Mouse (Mus musculus) liver, postnatal 0 days (tissue): ENCODE data around the gene Ptprs. TPM values are rescaled to one million over a fixed set of nuclear protein-coding genes. Genes with fewer than 3 reads are reported as not detected.
A peak's percentile ranks its signal among the peaks of the same experiment; 100 is the strongest.

Experiments used
- ATAC-seq: fragments of 200-750 bp; cut with Nextera tagmentation; 2 replicates; pipeline ENCODE4 v1.8.0; 2017; ENCODE audit warnings: mild to moderate bottlenecking, moderate library complexity
- DNase-seq: peaks from one replicate; pipeline ENCODE4 v3.0.0-alpha.2; 2016
- H3K27ac ChIP-seq: fragments of 300-500 bp; sonication (generic); 2 replicates; pipeline ENCODE4 v1.5.1; 2014; ENCODE audit warnings: antibody characterized with exemption, moderate library complexity, mild to moderate bottlenecking, low read depth
- H3K27me3 ChIP-seq: fragments of 300-500 bp; sonication (generic); 2 replicates; pipeline ENCODE4 v1.6.1; 2014; ENCODE audit warnings: low read length, control low read depth, mixed read lengths; ENCODE audit not compliant: insufficient read depth
- H3K36me3 ChIP-seq: fragments of 300-500 bp; sonication (generic); replicated peaks from 2 replicates; pipeline ENCODE4 v1.6.1; 2014; ENCODE audit warnings: mild to moderate bottlenecking, control low read depth, low read length, moderate library complexity, mixed read lengths; ENCODE audit not compliant: insufficient read depth
- H3K4me1 ChIP-seq: fragments of 300-500 bp; sonication (generic); 2 replicates; pipeline ENCODE4 v1.6.1; 2014; ENCODE audit warnings: antibody characterized with exemption, mild to moderate bottlenecking, control low read depth; ENCODE audit not compliant: insufficient read depth
- H3K4me2 ChIP-seq: fragments of 300-500 bp; sonication (generic); 2 replicates; pipeline ENCODE4 v1.6.1; 2014; ENCODE audit warnings: low read depth, mild to moderate bottlenecking, low read length, moderate library complexity, mixed read lengths
- H3K4me3 ChIP-seq: fragments of 300-500 bp; sonication (generic); 2 replicates; pipeline ENCODE4 v1.5.1; 2014; ENCODE audit warnings: low read depth, low read length
- H3K9ac ChIP-seq: fragments of 300-500 bp; sonication (generic); replicated peaks from 2 replicates; pipeline ENCODE4 v1.6.1; 2014; ENCODE audit warnings: mild to moderate bottlenecking, moderate library complexity
- H3K9me3 ChIP-seq: fragments of 300-500 bp; sonication (generic); 2 replicates; pipeline ENCODE4 v1.6.1; 2016; ENCODE audit warnings: mild to moderate bottlenecking, control low read depth, low read length, mixed read lengths
- CTCF ChIP-seq: sonication (generic); IDR thresholded peaks from 2 replicates; pipeline ENCODE4 v1.5.1; 2016; ENCODE audit warnings: antibody characterized with exemption, low read depth
- EP300 ChIP-seq: IDR thresholded peaks from 2 replicates; pipeline ENCODE4 v1.6.1; 2016; ENCODE audit warnings: antibody characterized with exemption, low read depth, mild to moderate bottlenecking
- WGBS: fragments of 180-500 bp; shearing (Covaris S2); extraction: QIAGEN DNeasy Blood & Tissue Kit; methylation state at CpG from one replicate; pipeline ENCODE4 v1.1.7; 2014; ENCODE audit not compliant: insufficient replicate concordance; 5-methylcytosine and 5-hydroxymethylcytosine counted together
- polyA plus RNA-seq: library from polyadenylated mRNA; unstranded; fragments of >200 nt; fragmentation: Nextera tagmentation; extraction: Ambion mirVana; gene quantifications from 2 replicates; pipeline ENCODE4 v1.2.1, GENCODE M21; 2015

Gene Ptprs
- polyA plus RNA-seq, 1 experiment from 2014 or later, result 3.4 TPM

GRCm38 (mm10) chr17:56447716-56448115 lies 28.6 kb downstream of the Ptprs start:
- no peak for ATAC-seq
- peaks cover 10% of the 10 kb centered on the region; the same call in 1 of the 2 replicates for H3K4me1 ChIP-seq

GRCm38 (mm10) chr17:56445397-56445796 lies 30.9 kb downstream of the Ptprs start:
- 84% methylated on average over 14 of the region's 14 CpGs for WGBS
- no peak for ATAC-seq

More at GRCm38 (mm10) chr17:56447716-56448115, 28.6 kb downstream of the Ptprs start:
- TF ChIP-seq EP300, result no peak
- TF ChIP-seq CTCF, result no peak
- no peak overlapping the region for H3K4me2 ChIP-seq
- H3K27ac ChIP-seq, result no peak overlapping the region
- H3K36me3 ChIP-seq, result 0 out of 2 replicates have a peak, but pooled peaks cover 2% of the 10 kb centered on the region
- H3K4me3 ChIP-seq, result no peak overlapping the region
- WGBS, result 79% methylated on average over 2 of the region's 2 CpGs
- H3K9ac ChIP-seq, result no peak overlapping the region
- no peak for DNase-seq
- H3K27me3 ChIP-seq, result no peaks in the 10 kb centered on the region
- no peaks in the 10 kb centered on the region for H3K9me3 ChIP-seq

GRCm38 (mm10) chr17:56444771-56445170 lies 31.5 kb downstream of the Ptprs start:
- H3K9ac ChIP-seq, result no peak overlapping the region
- WGBS, result 63% methylated on average over 3 of the region's 3 CpGs
- DNase-seq, result no peak

More at GRCm38 (mm10) chr17:56445397-56445796, 30.9 kb downstream of the Ptprs start:
- DNase-seq, result no peak
- H3K4me2 ChIP-seq, result no peak overlapping the region
- no peaks in the 10 kb centered on the region for H3K9me3 ChIP-seq
- no peak overlapping the region for H3K4me3 ChIP-seq
- H3K27me3 ChIP-seq, result no peaks in the 10 kb centered on the region
- TF ChIP-seq CTCF (no peak), EP300 (no peak)
- no peaks in the 10 kb centered on the region for H3K36me3 ChIP-seq
- H3K4me1 ChIP-seq, result peaks cover 11% of the 10 kb centered on the region; the same call in 1 of the 2 replicates
- H3K27ac ChIP-seq, result no peak overlapping the region
- no peak overlapping the region for H3K9ac ChIP-seq

GRCm38 (mm10) chr17:56443341-56443795 lies 32.9 kb downstream of the Ptprs start:
- no peak overlapping the region for H3K4me3 ChIP-seq
- TF ChIP-seq EP300 (no peak), CTCF (0 out of 2 replicates have a peak, but pooled peaks have one; percentile 5)
- peak overlapping the region; percentile 35; the same call in 1 of the 2 replicates for H3K4me2 ChIP-seq
- no peaks in the 10 kb centered on the region for H3K27me3 ChIP-seq
- no peaks in the 10 kb centered on the region for H3K36me3 ChIP-seq
- no peak overlapping the region; the same call in 1 of the 2 replicates for H3K9ac ChIP-seq
- no peaks in the 10 kb centered on the region for H3K9me3 ChIP-seq
- H3K27ac ChIP-seq, result peak overlapping the region; percentile 57
- WGBS, result 30% methylated on average over 5 of the region's 5 CpGs
- DNase-seq, result peak; percentile 61
- peaks cover 11% of the 10 kb centered on the region; the same call in 1 of the 2 replicates for H3K4me1 ChIP-seq
- peak; percentile 79 for ATAC-seq

More at GRCm38 (mm10) chr17:56444771-56445170, 31.5 kb downstream of the Ptprs start:
- Histone ChIP-seq H3K27ac (no peak overlapping the region), H3K4me3 (no peak overlapping the region), H3K4me1 (peaks cover 11% of the 10 kb centered on the region; the same call in 1 of the 2 replicates), H3K9me3 (no peaks in the 10 kb centered on the region), H3K27me3 (no peaks in the 10 kb centered on the region), H3K36me3 (no peaks in the 10 kb centered on the region), H3K4me2 (no peak overlapping the region)
- TF ChIP-seq CTCF, result no peak
- ATAC-seq, result no peak

GRCm38 (mm10) chr17:56442316-56442715 lies 34.0 kb downstream of the Ptprs start:
- Histone ChIP-seq H3K27me3 (no peaks in the 10 kb centered on the region), H3K36me3 (no peaks in the 10 kb centered on the region; the same call in 1 of the 2 replicates), H3K4me1 (peaks cover 11% of the 10 kb centered on the region; the same call in 1 of the 2 replicates), H3K4me3 (no peak overlapping the region), H3K4me2 (no peak overlapping the region), H3K27ac (no peak overlapping the region), H3K9ac (no peak overlapping the region), H3K9me3 (no peaks in the 10 kb centered on the region)
- ATAC-seq (no peak), DNase-seq (no peak)
- TF ChIP-seq CTCF (no peak), EP300 (no peak)
- WGBS, result 72% methylated on average over 6 of the region's 6 CpGs

- Histone ChIP-seq H3K36me3 (no peaks in the 10 kb centered on the region; the same call in 1 of the 2 replicates), H3K4me2 (no peak overlapping the region), H3K9me3 (0 out of 2 replicates have a peak, but pooled peaks cover 4% of the 10 kb centered on the region), H3K4me3 (no peak overlapping the region), H3K27ac (no peak overlapping the region), H3K4me1 (peaks cover 11% of the 10 kb centered on the region; the same call in 1 of the 2 replicates), H3K27me3 (no peaks in the 10 kb centered on the region), H3K9ac (no peak overlapping the region)
- DNase-seq (no peak), ATAC-seq (no peak)
- 74% methylated on average over 15 of the region's 15 CpGs for WGBS
- no peak for TF ChIP-seq CTCF
- no peak for TF ChIP-seq EP300
Observed at GRCm38 (mm10) chr17:56439731-56440460, 36.4 kb downstream of the Ptprs start.
